In genomic region chr2:7255386-7255785, GRCm38 (mm10) we compare ENCODE assay signal across 17 mouse cellular contexts.
"Had no signal": no experiment of that assay in that cellular context is flagged by ENCODE, and none has a peak within 500 bp of the region (broad histone marks: within the 10 kb centered on the region; RNA-seq: fewer than 3 reads in every experiment).

No protein-coding gene starts in this region.

- H3K4me3 ChIP-seq: midbrain, embryonic 10.5 days; midbrain, embryonic 12.5 days; myocyte; neural tube, embryonic 13.5 days; neural tube, embryonic 15.5 days had no signal

- ATAC-seq: midbrain, embryonic 16.5 days had no signal

- H3K27ac ChIP-seq: midbrain, embryonic 10.5 days; midbrain, embryonic 12.5 days; neural tube, embryonic 13.5 days; neural tube, embryonic 15.5 days had no signal

- DNase-seq: lung, adult 18-20 months; lung, embryonic 14.5 days; lung, postnatal 10 days; lung, postnatal 4 days; midbrain, embryonic 14.5 days; retina, postnatal 1 day; right cerebral cortex, postnatal 4 days; spleen, adult 18-20 months; thymus, adult 2 months; thymus, postnatal 25 days; thymus, postnatal 4 days had no signal
